Mouse (Mus musculus): ENCODE data around the gene Txndc17.

Txndc17 gene

DNA sequence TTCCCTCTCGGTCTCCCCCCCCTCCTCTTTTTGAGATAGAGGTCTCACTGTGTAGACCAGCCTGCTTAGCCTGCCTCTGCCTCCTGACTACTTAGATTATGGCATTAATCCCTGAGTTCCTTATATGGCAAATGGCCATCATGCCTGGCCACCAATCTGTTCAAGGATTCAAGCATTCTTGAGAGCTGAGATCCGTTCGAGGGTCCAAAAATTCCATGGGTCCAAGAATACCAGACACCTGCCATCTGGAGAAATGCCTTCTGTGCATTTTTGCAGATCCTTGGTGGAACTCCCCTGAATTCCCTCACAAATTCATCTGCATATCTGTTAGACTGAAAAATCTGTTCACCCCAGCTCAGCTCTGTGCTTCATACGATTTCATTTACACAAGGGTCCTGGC is 16.1 kb downstream of the Txndc17 start:
- no peak for DNase-seq (ENCODE audit: low read depth)

DNA sequence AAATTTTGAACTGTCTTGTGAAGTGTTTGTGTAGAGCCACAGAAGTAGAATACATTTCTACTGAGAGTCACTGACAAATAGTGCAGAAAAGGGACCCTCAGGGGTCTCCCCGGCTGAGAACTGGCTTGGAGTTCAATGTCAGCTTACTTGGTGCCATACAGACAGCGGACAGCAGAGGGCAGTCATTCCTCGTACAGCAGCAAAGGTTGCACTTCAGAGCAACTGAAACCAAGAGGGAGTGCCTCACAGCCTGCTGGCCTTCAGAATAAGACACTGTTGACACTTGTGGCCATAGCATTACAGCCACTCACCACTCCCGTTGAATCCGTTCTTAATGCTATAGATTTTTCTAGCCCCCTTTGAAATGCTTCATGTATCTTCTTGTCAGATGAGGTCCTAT is 17.5 kb downstream of the Txndc17 start:
- peak; percentile 84 for DNase-seq (ENCODE audit: low read depth)

DNA sequence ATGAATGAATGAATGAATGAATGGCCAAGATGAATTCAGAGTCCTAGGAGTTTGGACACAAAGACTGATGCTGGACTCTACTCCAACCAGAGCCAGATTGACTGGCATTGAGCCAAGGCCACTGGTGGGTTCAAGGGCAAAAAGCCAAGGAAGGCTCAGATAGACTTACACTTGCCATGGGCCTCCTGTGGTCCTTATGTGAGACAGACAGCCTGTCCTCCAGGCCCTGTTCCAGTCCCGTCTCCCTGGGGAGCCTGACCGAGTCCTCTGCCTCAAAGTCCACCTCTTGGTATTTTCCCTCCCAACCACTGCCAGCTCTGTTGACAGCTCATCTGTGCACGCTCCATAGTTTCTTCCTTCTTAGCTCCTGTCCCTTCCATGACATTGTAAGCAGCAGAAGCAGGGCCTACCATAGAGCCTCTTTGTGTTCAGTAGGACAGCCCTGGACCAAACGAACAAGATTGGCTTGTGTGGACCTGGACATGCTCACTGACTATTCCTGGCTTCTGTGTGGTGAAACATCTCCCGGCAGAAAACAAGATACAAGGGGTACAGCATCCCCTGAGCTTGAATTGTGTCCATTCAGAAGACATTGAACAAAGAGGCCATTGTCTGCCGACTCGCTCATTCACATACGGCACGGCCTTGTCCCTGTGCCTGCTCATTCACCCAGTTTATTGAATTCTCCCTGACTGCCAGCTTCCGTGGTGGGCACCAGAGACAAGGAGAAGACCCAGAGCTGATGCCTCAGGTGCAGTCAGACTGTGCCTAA is 18.9 kb downstream of the Txndc17 start:
- DNase-seq (ENCODE audit: low read depth) = no peak

DNA sequence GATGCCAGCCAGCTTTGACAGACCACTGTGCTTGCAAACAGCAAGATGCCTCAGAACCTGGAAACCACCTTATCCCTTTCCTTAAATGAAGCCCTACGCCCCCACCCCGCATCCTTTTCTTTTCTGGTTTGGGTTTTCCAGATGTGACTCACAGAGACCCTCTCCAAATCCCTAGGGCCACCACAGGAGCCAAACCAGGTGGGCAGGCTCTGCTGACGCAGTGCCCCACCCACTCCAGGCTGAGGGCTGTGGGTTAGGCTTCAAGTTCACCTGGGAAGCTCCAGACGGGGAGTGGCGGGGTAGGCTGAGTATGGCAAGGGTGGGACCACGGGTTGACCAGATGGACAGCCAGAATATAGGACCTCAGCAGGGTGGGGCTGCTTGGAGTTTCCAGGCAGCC is 19.6 kb downstream of the Txndc17 start:
- no peak for DNase-seq (ENCODE audit: low read depth)

GRCm38 (mm10) chr11:72228513-72228912 is 21.2 kb downstream of the Txndc17 start:
- DNase-seq (ENCODE audit: low read depth) = no peak

DNA sequence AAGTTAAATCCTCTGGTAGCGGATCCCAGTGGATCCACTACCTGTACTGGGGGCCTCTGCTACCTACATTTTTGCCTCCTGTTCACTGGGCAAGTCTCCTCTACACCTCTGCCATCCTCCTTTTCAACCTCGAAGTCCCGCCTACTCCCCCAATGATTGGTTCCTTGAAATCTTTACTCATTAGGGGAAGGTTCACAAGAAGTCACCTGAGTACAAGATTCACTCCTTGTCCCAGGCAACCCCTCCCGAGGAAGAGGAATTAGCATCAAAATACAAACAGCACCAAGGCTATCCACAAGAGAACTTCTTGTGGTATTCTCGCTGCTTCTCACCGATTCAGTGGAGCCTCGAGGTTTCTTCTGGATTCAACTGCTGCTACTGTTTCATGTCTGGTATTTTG is 24.7 kb downstream of the Txndc17 start:
- no peak for DNase-seq (ENCODE audit: low read depth)

DNA sequence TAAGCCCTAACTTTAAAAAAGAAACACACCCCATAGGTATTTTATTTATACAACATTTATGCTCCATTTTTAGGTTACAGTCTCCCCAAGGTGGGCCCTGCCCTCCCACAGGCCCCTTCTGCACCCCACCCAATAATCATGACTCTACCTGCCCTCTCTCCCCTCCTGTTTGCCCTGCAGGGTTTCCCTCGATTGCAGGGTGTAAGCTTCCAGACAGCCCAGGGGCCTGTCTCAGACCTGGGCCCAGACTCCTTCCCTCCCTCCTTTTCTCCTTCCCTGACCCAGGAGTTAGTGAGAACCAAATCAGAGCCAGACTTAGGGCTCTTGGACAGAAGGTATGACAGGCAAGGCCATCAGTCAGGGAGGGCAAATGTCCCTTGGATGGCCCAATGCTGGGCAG is 25.6 kb downstream of the Txndc17 start:
- no peak for DNase-seq (ENCODE audit: low read depth)

DNA sequence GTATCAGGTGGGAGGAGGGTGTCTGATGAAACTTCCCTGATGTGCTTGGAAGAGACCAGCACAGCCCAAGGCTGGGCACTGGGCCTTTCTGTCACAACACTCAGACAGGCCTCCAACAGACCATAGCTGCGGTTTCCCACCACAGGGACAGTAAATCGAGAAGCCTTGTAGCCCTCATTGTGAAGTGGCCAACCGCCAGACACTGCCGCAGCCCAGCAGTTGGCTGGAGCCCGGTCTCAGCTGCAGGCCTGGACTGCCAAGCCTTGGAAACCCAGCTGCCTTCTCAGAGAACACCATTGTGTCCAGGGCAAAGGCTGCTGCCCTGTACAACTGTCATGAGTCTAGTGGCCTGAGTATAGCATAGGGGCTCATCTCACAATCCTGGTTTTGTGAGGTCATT is 26.7 kb downstream of the Txndc17 start:
- no peak for DNase-seq (ENCODE audit: low read depth)

DNA sequence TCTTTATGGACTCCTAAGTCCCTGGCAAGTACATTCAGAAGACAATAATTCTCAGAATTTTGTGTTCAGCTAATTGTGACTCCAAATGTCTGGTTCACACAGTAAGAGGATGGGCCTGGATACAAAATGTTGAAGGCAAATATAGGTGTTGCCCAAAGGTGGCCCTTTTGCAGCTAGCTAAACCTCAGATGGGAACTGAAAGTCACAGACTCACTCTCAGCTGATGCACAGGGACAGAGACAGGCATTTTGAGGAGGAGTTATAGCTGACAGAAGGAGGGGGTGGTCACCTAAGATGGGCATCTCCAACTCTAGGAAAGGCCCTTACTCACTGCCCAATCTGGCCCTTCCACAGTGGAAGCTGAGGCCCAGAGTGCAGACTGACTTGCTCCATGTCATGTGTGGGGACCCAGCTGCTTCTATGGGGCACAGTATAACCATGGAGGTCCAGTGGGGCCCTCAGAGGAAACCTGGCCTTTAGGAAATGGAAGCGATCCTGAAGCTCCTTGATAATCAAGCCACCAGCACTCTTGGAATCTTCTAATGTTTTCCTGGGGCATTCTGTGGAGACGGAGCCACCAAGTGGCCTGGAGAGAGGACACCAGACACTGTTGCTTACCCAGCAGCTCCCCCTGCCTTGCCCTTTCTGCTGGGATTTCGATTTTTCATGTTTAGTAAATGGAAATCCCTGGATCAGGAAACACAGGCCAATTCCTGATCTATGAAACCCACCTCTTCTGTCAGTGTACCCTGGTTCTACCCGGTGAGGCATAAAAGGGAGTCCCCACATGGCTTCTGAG is 32.9 kb downstream of the Txndc17 start:
- no peak for DNase-seq (ENCODE audit: low read depth)

GRCm38 (mm10) chr11:72245196-72245753 is 37.9 kb downstream of the Txndc17 start:
- DNase-seq (ENCODE audit: low read depth) = no peak

GRCm38 (mm10) chr11:72255629-72256028 is 48.3 kb downstream of the Txndc17 start:
- DNase-seq (ENCODE audit: low read depth) = no peak

DNA sequence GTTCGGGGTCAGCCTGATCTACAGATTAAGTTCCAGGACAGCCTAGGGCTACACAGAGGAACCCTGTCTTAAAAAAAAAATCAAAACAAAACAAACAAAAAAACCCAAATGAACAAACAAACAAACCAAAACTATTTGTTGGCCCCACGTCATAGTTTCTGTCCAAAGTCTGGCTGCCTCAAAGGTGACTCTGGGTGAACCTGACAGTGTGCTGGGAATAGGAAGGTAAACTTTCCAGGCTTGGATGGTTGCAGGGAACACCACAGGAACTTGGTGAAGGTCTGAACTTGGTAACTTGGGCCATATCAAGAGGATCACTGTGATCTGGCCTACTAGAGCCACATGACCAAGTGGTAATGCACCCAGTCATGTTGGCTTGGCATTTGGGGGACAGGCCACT is 49.1 kb downstream of the Txndc17 start:
- no peak for DNase-seq (ENCODE audit: low read depth)
